Mouse (Mus musculus) gastrocnemius, adult 2 months (tissue): ENCODE measurements around the gene Flad1. TPM values are rescaled to one million over a fixed set of nuclear protein-coding genes. Genes with fewer than 3 reads are reported as not detected.
A peak's percentile ranks its signal among the peaks of the same experiment; 100 is the strongest.

ENCODE experiments used
- DNase-seq: peaks from one replicate; pipeline ENCODE4 v3.0.0; 2022
- H3K27ac ChIP-seq: fragments of 200-600 bp; 2 replicates; pipeline ENCODE4 v1.8.1; 2022; ENCODE audit warnings: mild to moderate bottlenecking
- H3K4me3 ChIP-seq: fragments of 200-600 bp; 2 replicates; pipeline ENCODE4 v1.8.1; 2022; ENCODE audit warnings: mild to moderate bottlenecking, moderate library complexity
- CTCF ChIP-seq: fragments of 200-600 bp; IDR thresholded peaks from 2 replicates; pipeline ENCODE4 v1.8.1; 2022; ENCODE audit warnings: antibody characterized with exemption, mild to moderate bottlenecking, moderate library complexity
- intact Hi-C: fragments of 180-260 bp; cut with DNase I; formaldehyde crosslinking; loops from one replicate; pipeline ENCODE4 v1.15.1; 2025
- total RNA-seq, 2 experiments: library from RNA; stranded (reverse); gene quantifications; 2 replicates each; pipeline ENCODE4 v1.2.3; 2021

The Flad1 gene
- total RNA-seq, 2 experiments from 2014 or later: 40.8 to 56.4 TPM

GRCm38 (mm10) chr3:89391663-89392511, 19.8 kb downstream of the Flad1 start:
- 0 out of 2 replicates have a peak, but pooled peaks have one; percentile 1 for TF ChIP-seq CTCF
- DNase-seq: peak; percentile 89
- intact Hi-C loops: no loop called here
- H3K27ac ChIP-seq: peak overlapping the region; percentile 95
- peak overlapping the region; percentile 82 for H3K4me3 ChIP-seq

- TF ChIP-seq CTCF: no peak
- H3K27ac ChIP-seq: peak overlapping the region; percentile 95
- intact Hi-C loops: no loop called here
- H3K4me3 ChIP-seq: peak overlapping the region; percentile 82
- DNase-seq: peak; percentile 59
These were observed 20.7 kb downstream of the Flad1 start for GRCm38 (mm10) chr3:89390699-89391662.

GRCm38 (mm10) chr3:89390111-89390515, 21.6 kb downstream of the Flad1 start:
- Histone ChIP-seq H3K4me3 (peak overlapping the region; percentile 82), H3K27ac (peak overlapping the region; percentile 95)
- no peak for TF ChIP-seq CTCF
- peak; percentile 78 for DNase-seq
- intact Hi-C loops: no loop called here

DNA sequence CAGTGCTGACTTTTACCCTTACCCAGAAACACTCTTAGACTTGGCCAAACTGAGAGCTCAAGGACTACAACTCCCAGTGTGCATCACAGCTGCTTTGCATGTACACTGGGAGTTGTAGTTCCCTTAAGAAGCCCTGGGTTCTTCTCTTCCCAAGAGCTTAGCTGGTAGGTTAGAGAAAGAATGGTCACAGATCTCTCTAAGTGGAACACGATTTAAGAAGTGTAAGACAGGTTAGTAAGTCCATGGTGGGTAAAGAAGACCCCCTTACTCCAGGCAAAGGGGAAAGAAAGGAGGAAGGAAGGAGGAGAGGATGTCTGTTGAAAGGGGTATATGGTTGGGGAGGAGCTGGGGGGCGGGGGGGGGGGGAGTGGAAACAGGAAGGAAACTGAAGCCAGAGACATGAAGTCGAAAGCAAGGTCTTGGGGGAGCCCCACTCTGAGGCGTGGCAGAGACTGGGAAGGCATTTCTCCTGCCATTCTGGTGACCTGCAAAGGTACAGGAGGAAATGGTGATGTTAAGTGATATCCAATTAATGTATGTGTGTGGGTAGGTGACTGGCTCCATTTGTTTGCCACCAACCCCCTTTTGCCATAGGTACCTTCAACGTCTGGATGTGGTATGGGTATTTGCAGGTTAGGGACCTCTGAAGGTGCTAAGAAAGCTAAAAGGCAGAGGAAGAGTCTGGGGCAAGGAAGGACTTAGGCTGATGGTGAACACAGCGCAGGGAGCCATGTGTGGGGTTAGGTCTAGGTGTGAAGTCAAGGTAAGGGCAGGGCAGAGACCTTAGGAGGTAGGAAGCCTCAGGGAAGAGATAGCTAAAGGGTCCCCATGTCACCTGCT, 22.5 kb downstream of the Flad1 start:
- DNase-seq: no peak
- H3K27ac ChIP-seq: peak overlapping the region; percentile 95
- intact Hi-C loops: no loop called here
- TF ChIP-seq CTCF: no peak
- H3K4me3 ChIP-seq: peak overlapping the region; percentile 82

DNA sequence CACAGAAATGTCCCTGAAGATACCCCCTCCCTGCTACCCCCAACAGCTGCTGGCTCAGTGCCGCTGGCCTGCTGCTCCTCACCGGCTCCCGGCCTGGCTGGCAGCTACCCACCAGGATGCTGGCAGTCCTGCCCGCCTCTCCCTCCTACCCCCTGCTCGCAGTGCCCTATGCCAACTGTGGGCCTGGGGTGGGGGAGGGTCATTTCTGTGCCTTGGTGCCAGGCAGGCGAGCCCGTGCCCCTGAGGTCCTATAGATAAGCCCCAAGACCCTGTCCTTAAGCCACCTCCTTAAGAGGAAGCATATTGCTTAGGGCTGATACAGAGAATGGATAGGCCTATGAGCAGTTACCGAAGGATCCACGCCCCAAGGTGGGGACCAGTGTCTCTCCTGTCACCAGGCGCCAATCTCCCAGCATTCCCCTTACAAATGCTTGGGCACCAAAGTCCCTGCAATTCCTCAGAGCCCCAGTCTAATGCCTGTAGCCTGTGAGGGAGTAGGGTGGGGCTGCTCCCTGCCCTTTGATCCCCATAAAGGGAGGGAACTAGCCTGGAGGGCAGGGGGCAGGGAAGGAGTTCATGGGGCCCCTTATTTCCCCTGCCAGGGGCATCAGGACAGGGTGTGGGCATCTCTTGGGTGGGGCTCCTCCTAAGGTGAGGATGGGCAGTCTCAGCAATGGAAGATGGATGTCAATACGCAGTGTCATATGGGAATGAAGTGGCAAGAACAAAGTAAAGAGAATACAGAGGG, 23.4 kb downstream of the Flad1 start:
- peak overlapping the region; percentile 95 for H3K27ac ChIP-seq

DNA sequence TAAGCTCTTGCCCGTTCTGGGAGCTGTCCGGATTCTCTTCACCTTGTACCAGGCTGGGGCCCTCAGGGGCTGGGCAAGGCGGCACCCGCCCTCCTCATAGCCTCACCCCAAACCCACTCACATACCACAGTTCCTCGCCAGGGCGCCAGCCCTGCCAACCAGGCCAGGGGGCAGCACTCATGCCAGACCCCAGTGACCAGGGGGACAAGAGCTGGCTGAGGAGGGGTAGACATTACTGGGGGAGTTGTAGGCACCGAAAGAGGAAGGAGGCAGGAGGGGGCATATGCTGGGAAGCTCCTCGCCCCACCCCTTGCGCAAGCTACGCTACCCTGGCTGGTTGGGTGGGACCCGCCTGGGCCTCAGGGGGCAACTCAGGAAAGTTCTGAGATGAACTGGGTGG, 24.0 kb downstream of the Flad1 start:
- Histone ChIP-seq H3K27ac (peak overlapping the region; percentile 95), H3K4me3 (peak overlapping the region; percentile 70)
- DNase-seq: peak; percentile 76
- TF ChIP-seq CTCF: no peak
- intact Hi-C loops: no loop called here

More for the DNA sequence above, 23.4 kb downstream of the Flad1 start:
- intact Hi-C loops: no loop called here
- TF ChIP-seq CTCF: no peak
- DNase-seq: peak; percentile 94
- H3K4me3 ChIP-seq: peak overlapping the region; percentile 70

DNA sequence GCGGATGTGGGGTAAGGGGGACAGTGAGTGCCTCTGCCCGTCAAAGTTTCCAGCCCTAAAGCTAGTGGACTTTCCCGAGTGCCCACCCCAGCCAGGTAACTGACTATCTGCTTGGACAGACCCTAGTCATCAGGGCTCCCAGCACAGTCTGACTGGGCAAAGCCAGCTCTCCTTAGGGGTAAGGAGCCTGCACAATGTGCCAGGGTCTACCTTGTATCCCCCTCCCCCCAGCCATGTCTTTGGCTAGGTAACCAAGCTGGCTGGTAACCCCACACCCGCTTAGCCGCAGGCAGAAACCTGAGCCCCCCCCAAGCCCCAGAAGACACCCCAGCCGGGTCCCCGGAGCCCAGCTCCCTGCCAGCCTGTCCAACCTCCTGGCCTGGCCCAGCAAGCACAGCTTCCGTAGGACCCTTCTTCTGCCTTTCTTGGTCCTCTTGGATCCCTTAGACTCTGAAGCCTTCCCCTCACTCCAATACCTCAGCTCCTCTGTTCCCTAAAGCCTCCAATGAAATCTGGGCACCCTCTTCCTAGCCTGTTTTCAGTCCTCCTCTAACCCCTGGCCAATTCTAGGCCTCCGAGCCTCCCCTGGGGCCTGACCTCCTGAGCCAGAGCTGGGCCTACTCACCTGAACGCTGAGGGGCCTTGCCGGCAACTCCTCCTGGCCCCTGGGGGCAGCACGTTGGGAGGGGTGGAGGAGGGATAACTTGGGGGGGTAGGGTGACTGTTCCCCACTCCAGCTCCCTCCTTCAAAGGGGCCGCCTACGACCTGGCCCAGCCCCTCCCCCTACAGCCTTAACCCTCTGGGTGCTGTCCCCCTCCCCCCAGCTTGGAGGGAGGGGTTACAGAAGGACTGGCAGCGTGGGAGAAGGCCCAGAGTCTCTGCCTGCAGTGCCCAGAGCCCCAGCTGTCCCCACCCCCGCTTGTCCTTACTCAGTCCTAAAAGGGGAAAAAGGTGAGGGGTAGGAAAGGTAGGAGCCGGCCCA, 24.9 kb downstream of the Flad1 start:
- DNase-seq: peak; percentile 83
- H3K27ac ChIP-seq: peak overlapping the region; percentile 95
- intact Hi-C loops: no loop called here
- TF ChIP-seq CTCF: no peak
- H3K4me3 ChIP-seq: peak overlapping the region; percentile 70

GRCm38 (mm10) chr3:89385451-89385850, 26.2 kb downstream of the Flad1 start:
- Histone ChIP-seq H3K4me3 (peak overlapping the region; percentile 70), H3K27ac (peak overlapping the region; percentile 95)
- no peak for TF ChIP-seq CTCF
- no peak for DNase-seq
- intact Hi-C loops: no loop called here

DNA sequence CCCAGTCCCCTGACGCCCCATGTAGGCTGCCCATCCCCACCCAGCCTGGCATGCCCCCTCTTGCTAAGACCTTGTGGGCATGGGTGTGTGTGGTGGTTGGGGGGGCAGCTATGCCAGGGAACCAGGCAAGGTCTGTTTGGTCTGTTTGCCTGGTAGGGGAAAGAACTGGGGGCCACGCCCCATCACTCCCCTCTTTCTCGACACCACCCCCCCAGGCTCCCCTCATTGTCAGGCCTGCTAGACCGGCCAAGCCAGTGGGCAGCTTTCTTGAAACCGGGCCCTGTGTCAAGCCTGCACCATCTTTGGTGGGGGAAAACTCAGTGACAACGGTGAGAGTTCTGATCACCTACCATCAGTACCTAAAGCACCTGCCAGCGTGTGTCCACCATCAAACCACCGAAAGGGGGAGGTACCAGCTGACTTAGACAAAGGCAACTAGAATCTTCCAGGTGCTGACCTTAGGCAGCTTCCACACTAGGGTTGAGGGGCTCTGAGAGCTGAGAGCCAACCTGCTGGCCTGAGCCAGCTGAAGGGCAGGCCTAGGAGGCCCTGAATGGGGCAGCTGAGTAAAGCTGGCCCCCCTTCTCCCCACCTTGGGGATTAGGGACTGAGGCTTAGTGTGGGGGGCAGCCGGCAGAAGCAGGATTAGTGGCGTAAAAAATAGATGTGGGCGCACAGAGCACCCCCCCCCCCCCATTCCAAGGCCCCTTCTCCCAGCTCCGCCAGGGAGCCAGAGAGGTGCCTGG, 27.2 kb downstream of the Flad1 start:
- Histone ChIP-seq H3K4me3 (no peak overlapping the region), H3K27ac (peak overlapping the region; percentile 95)
- peak; percentile 16 for DNase-seq
- intact Hi-C loops: no loop called here
- TF ChIP-seq CTCF: no peak

GRCm38 (mm10) chr3:89383651-89384255, 27.9 kb downstream of the Flad1 start:
- H3K27ac ChIP-seq: peak overlapping the region; percentile 95
- H3K4me3 ChIP-seq: no peak overlapping the region
- peak; percentile 21 for DNase-seq
- intact Hi-C loops: no loop called here
- no peak for TF ChIP-seq CTCF
